Comparison of ENCODE assay signal across 8 mouse cellular contexts in the genomic region with DNA sequence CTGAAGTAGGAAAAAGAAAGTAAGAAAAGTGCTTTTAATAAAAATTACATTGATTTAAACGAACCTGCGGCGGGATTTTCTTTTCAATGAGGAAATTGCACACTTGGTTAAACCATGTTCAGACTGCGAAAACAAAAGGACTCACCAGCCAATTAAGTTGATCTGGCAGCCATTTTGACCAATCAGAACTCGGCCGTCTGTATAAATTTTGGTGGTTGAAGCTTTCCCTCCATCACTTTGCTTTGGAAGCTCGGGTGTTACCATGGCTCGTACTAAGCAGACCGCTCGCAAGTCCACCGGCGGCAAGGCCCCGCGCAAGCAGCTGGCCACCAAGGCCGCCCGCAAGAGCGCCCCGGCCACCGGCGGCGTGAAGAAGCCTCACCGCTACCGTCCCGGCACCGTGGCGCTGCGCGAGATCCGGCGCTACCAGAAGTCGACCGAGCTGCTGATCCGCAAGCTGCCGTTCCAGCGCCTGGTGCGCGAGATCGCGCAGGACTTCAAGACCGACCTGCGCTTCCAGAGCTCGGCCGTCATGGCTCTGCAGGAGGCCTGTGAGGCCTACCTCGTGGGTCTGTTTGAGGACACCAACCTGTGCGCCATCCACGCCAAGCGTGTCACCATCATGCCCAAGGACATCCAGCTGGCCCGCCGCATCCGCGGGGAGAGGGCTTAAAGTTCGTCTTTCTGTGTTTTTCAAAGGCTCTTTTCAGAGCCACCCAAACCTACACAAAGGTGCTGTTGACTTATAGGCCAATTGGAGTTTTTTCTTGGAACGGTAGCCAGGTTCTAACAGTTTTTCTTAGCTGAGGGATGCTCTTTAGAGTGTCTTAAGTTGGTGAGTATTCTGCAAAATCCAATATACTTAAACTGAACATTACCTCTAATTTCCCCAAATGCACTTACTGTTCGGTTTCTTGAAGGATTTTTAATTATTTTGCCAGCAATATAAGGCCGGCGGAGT. TPM values are rescaled to one million over a fixed set of nuclear protein-coding genes. Genes with fewer than 3 reads are reported as not detected.
DNase-seq lines count a peak whose midpoint lies in the region; ATAC-seq and TF ChIP-seq lines count a peak whose summit lies in the region.
"Not testable (repeated sequence)": the region's sequence is repeated elsewhere in the genome, so short reads cannot be mapped to it uniquely, and the experiment has no call there.

Gene Hist1h3h (plus strand): TSS at position 263 of the 961 bp plus-strand sequence.

- peak within 1 kb of the TSS; percentile 87 for H3K4me2 ChIP-seq in heart, embryonic 11.5 days
- H3K4me2 ChIP-seq in kidney, embryonic 16.5 days (replicated peaks; ENCODE audit: low read depth, low read length) = peak within 1 kb of the TSS; percentile 88

- not testable (repeated sequence) for H3K27me3 ChIP-seq in C2C12 (ENCODE audit: control insufficient read depth, insufficient read depth, insufficient read length); heart, embryonic 11.5 days (ENCODE audit: control insufficient read depth, insufficient read depth, low read length); kidney, embryonic 16.5 days (ENCODE audit: insufficient read depth, low read length)

- not testable (repeated sequence) for H3K79me2 ChIP-seq in C2C12 (ENCODE audit: control insufficient read depth, insufficient read depth)

- H3K27ac ChIP-seq in heart, embryonic 11.5 days (ENCODE audit: low read depth, low read length) = peak within 1 kb of the TSS; percentile 96
- peak within 1 kb of the TSS; percentile 99 for H3K27ac ChIP-seq in kidney, embryonic 16.5 days (ENCODE audit: low read length)

- not testable (repeated sequence) for H3K79me3 ChIP-seq in C2C12 (ENCODE audit: low read depth)

- H3K9ac ChIP-seq in heart, embryonic 11.5 days (ENCODE audit: low read depth, low read length) = peak within 1 kb of the TSS; percentile 85
- peak within 1 kb of the TSS; percentile 85 for H3K9ac ChIP-seq in kidney, embryonic 16.5 days (replicated peaks; ENCODE audit: low read length)

- peak within 1 kb of the TSS; percentile 57 for H3ac ChIP-seq in C2C12 (ENCODE audit: control insufficient read depth, insufficient read length, low read depth)

- TF ChIP-seq POLR2A in brain, embryonic 14.5 days (IDR thresholded peaks at IDR 0.05; ENCODE audit: borderline replicate concordance, extremely low read depth, insufficient read depth, insufficient read length, poor library complexity, severe bottlenecking) = peak; percentile 57; the same call in 1 of the 2 replicates

- peak within 1 kb of the TSS; percentile 32 for H3K4me3 ChIP-seq in C2C12 (ENCODE audit: insufficient read depth, poor library complexity, severe bottlenecking)
- peak within 1 kb of the TSS; percentile 49 for H3K4me3 ChIP-seq in heart, embryonic 11.5 days (ENCODE audit: low read depth, low read length)
- H3K4me3 ChIP-seq in kidney, embryonic 16.5 days (ENCODE audit: low read length) = peak within 1 kb of the TSS; percentile 56

- not testable (repeated sequence) for H3K9me3 ChIP-seq in heart, embryonic 11.5 days (replicated peaks; ENCODE audit: control insufficient read depth, low read length); kidney, embryonic 16.5 days (ENCODE audit: low read length)

- 1% methylated on average over 24 of the region's 56 CpGs for WGBS in heart, embryonic 11.5 days (ENCODE audit: insufficient replicate concordance)
- under 1% methylated on average over 27 of the region's 56 CpGs for WGBS in kidney, embryonic 16.5 days

- H3K4me1 ChIP-seq in heart, embryonic 11.5 days (ENCODE audit: control insufficient read depth, insufficient read depth, low read length) = peaks cover 13% of the 10 kb centered on the region
- peaks cover 37% of the 10 kb centered on the region for H3K4me1 ChIP-seq in kidney, embryonic 16.5 days (ENCODE audit: insufficient read depth, low read length)

- not testable (repeated sequence) for TF ChIP-seq CTCF in C2C12 (IDR thresholded peaks at IDR 0.05; ENCODE audit: control insufficient read depth, insufficient read depth, insufficient read length); brain, embryonic 14.5 days (IDR thresholded peaks at IDR 0.05; ENCODE audit: borderline replicate concordance, extremely low read depth, insufficient read depth, insufficient read length)

- not testable (repeated sequence) for H3K36me3 ChIP-seq in C2C12 (ENCODE audit: control insufficient read depth, insufficient read depth); heart, embryonic 11.5 days (ENCODE audit: control insufficient read depth, insufficient read depth, low read length); kidney, embryonic 16.5 days (ENCODE audit: insufficient read depth, low read length)

- peak; percentile 50 for ATAC-seq in erythroblast, adult 5-6 weeks (replicated peaks; ENCODE audit: low FRiP score, poor library complexity, severe bottlenecking)
- 0 out of 2 replicates have a peak, but pooled peaks have one; percentile 26 for ATAC-seq in heart, embryonic 11.5 days (replicated peaks; ENCODE audit: insufficient number of reproducible peaks, low FRiP score, low TSS enrichment)
- ATAC-seq in kidney, embryonic 16.5 days (ENCODE audit: low FRiP score, low TSS enrichment) = peak; percentile 37; the same call in 1 of the 2 replicates

- DNase-seq in brain, embryonic 14.5 days (ENCODE audit: low read depth) = peak; percentile 98
- DNase-seq in liver = peak; percentile 87
- peak; percentile 61 to 68 for DNase-seq in monocyte, adult 2 months (ENCODE audit: low read depth in 1 of 2, low spot score in 2 of 2)
- peak; percentile 88 to 91 for DNase-seq in spleen, postnatal 36 days (ENCODE audit: low spot score in 2 of 2)

RNA-seq across cellular contexts. Expression of gene Hist1h3h, which starts in this region (rescaled TPM):
- polyA plus RNA-seq in C2C12 (2012; fragmentation: generic; extraction: Trizol) = 15.6 TPM
- 39.0 and 49.4 TPM in 2 replicates for polyA plus RNA-seq in brain, embryonic 14.5 days (2012; rRNA removed)
- total RNA-seq in erythroblast, adult 5-6 weeks (2015; ENCODE audit: low replicate concordance) = 16.7 TPM in 1 of 2 replicates, not detected in the other
- total RNA-seq in erythroblast, adult 5-6 weeks (2017; ENCODE audit: low replicate concordance) = 69.1 and 159 TPM in 2 replicates
- 4.4 TPM in 1 of 2 replicates, not detected in the other for polyA plus RNA-seq in heart, embryonic 11.5 days (2014; fragmentation: Nextera tagmentation; extraction: Ambion mirVana)
- polyA plus RNA-seq in kidney, embryonic 16.5 days (2015; fragmentation: Nextera tagmentation; extraction: Ambion mirVana) = 6.2 and 12.4 TPM in 2 replicates

Comparison
In these comparisons a context has a peak if more than half of its experiments do, and no peak if none do; other contexts are left out.
1. Peak in every context shown above with its lines: DNase-seq, ATAC-seq, H3K4me3 ChIP-seq and H3K27ac ChIP-seq.